Mouse (Mus musculus) layer of hippocampus, adult 11-12 months (tissue): ENCODE data around the gene Parp6.

ENCODE experiments used
- DNase-seq: peaks from one replicate; pipeline ENCODE4 v3.0.0; 2022; ENCODE audit warnings: low spot score

The Parp6 gene

GRCm38 (mm10) chr9:59616622-59617306 lies at the start of gene Parp6:
Parp6 (plus strand) TSS chr9:59617284.
- DNase-seq = peak; percentile 100

- DNase-seq = no peak
Measured at GRCm38 (mm10) chr9:59571852-59572251, 45.2 kb upstream of the Parp6 start.

GRCm38 (mm10) chr9:59577401-59577800 lies 39.7 kb upstream of the Parp6 start:
- DNase-seq = no peak

- DNase-seq = peak; percentile 90
Measured at GRCm38 (mm10) chr9:59577844-59578504, 39.1 kb upstream of the Parp6 start, which contains the start of gene Celf6. Celf6 (plus strand) TSS chr9:59577917.

GRCm38 (mm10) chr9:59578505-59578867 lies 38.6 kb upstream of the Parp6 start:
- DNase-seq = no peak

GRCm38 (mm10) chr9:59584871-59585308 lies 32.2 kb upstream of the Parp6 start:
- DNase-seq = peak; percentile 87

GRCm38 (mm10) chr9:59588252-59588651 lies 28.8 kb upstream of the Parp6 start:
- DNase-seq = peak; percentile 58

GRCm38 (mm10) chr9:59588710-59589671 lies 28.1 kb upstream of the Parp6 start:
- peak; percentile 82 for DNase-seq

GRCm38 (mm10) chr9:59589703-59590439 lies 27.2 kb upstream of the Parp6 start:
- peak; percentile 37 for DNase-seq

- DNase-seq = no peak
Measured at GRCm38 (mm10) chr9:59601661-59602060, 15.4 kb upstream of the Parp6 start.

GRCm38 (mm10) chr9:59605967-59606366 lies 11.1 kb upstream of the Parp6 start:
- DNase-seq = no peak

GRCm38 (mm10) chr9:59610950-59611349 lies 6.1 kb upstream of the Parp6 start:
- no peak for DNase-seq

GRCm38 (mm10) chr9:59615797-59616196 lies 1.3 kb upstream of the Parp6 start:
- no peak for DNase-seq

- no peak for DNase-seq
Measured at GRCm38 (mm10) chr9:59617307-59617973, 356 bp downstream of the Parp6 start.

GRCm38 (mm10) chr9:59638372-59638771 lies 21.3 kb downstream of the Parp6 start:
- no peak for DNase-seq

GRCm38 (mm10) chr9:59639936-59640335 lies 22.9 kb downstream of the Parp6 start:
- DNase-seq = no peak

- DNase-seq = no peak
Measured at GRCm38 (mm10) chr9:59641320-59641719, 24.2 kb downstream of the Parp6 start.

- no peak for DNase-seq
Measured at GRCm38 (mm10) chr9:59649911-59650310, 32.8 kb downstream of the Parp6 start.

- DNase-seq = no peak
Measured at GRCm38 (mm10) chr9:59653371-59653770, 36.3 kb downstream of the Parp6 start.

- no peak for DNase-seq
Measured at GRCm38 (mm10) chr9:59654450-59654983, 37.4 kb downstream of the Parp6 start.
